Mouse (Mus musculus): ENCODE results near the gene Nrxn1.

DNA sequence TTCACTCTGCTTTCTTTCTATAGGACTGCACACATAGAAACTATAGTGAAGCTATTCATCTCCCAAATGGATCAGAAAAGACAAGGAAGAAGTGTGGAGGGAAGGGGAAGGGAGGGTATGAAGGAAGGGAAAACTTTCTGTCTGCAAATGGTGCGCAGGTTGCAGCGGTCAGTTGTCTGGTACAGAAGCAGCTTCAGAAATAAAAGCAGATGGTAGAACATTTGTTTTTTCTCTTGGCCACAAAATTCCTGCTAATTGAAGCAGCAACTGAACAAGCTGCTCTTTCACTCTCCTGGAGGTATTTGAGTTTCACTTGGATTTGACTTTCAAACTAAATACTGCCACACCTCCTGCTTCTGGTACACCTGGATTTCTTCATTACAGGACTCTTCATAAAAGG is 561.4 kb downstream of the Nrxn1 start:
- no peak for TF ChIP-seq CTCF (IDR thresholded peaks at IDR 0.05; ENCODE audit: insufficient read depth, low read length)
- no peak for TF ChIP-seq POLR2A (IDR thresholded peaks at IDR 0.05; ENCODE audit: borderline replicate concordance, extremely low read depth, low read depth, low read length)
